Mouse (Mus musculus): ENCODE data around the gene Gpc6.

GRCm38 (mm10) chr14:116979714-116980382 is 54.7 kb downstream of the Gpc6 start:
- no peak for TF ChIP-seq POLR2A (IDR thresholded peaks at IDR 0.05; ENCODE audit: insufficient read depth, low read depth, low read length)
- TF ChIP-seq CTCF (IDR thresholded peaks at IDR 0.05) = no peak
- no peak for TF ChIP-seq EP300 (IDR thresholded peaks at IDR 0.05; ENCODE audit: insufficient read depth, low read depth, low read length)
